Mouse (Mus musculus) lung, postnatal 0 days (tissue): ENCODE measurements around the gene Eif2b3.

ENCODE experiments used
- CTCF ChIP-seq: IDR thresholded peaks from 2 replicates; pipeline ENCODE4 v1.5.1; 2016; ENCODE audit warnings: antibody characterized with exemption, mild to moderate bottlenecking
- EP300 ChIP-seq: IDR thresholded peaks from 2 replicates; pipeline ENCODE4 v1.6.1; 2016; ENCODE audit warnings: antibody characterized with exemption, mild to moderate bottlenecking, control low read depth

- TF ChIP-seq CTCF (peak; percentile 66), EP300 (peak; percentile 43; the same call in 1 of the 2 replicates)
These were observed 82.0 kb downstream of the Eif2b3 start for GRCm38 (mm10) chr4:117101218-117101617.
